Mouse (Mus musculus) brain, adult 2 months (tissue): ENCODE results near the gene Cdhr5.

Experiments used
- DNase-seq: peaks from one replicate; pipeline ENCODE4 v3.0.0; 2011; ENCODE audit warnings: low read depth, low spot score

Gene Cdhr5

GRCm38 (mm10) chr7:141276546-141276945 is at the start of gene Cdhr5:
Cdhr5 (minus strand) TSS chr7:141276786.
- DNase-seq: no peak

- no peak for DNase-seq
These were observed 48.1 kb upstream of the Cdhr5 start for GRCm38 (mm10) chr7:141324686-141325085.

- DNase-seq: no peak
These were observed 42.9 kb upstream of the Cdhr5 start for GRCm38 (mm10) chr7:141319446-141319845.

- DNase-seq: no peak
These were observed 41.1 kb upstream of the Cdhr5 start for GRCm38 (mm10) chr7:141317619-141318132.

- peak; percentile 70 for DNase-seq
These were observed 39.4 kb upstream of the Cdhr5 start for GRCm38 (mm10) chr7:141315974-141316373.

GRCm38 (mm10) chr7:141315076-141315475 is 38.5 kb upstream of the Cdhr5 start:
- DNase-seq: peak; percentile 37

GRCm38 (mm10) chr7:141314416-141314815 is 37.8 kb upstream of the Cdhr5 start:
- DNase-seq: no peak

- no peak for DNase-seq
These were observed 28.0 kb upstream of the Cdhr5 start for GRCm38 (mm10) chr7:141304537-141304936.

- DNase-seq: no peak
These were observed 26.2 kb upstream of the Cdhr5 start for GRCm38 (mm10) chr7:141302702-141303268.

GRCm38 (mm10) chr7:141301386-141301785 is 24.8 kb upstream of the Cdhr5 start:
- DNase-seq: peak; percentile 41

- peak; percentile 56 for DNase-seq
These were observed 22.6 kb upstream of the Cdhr5 start for GRCm38 (mm10) chr7:141299175-141299574.

GRCm38 (mm10) chr7:141297926-141298650 is 21.5 kb upstream of the Cdhr5 start:
- no peak for DNase-seq

- no peak for DNase-seq
These were observed 17.9 kb upstream of the Cdhr5 start for GRCm38 (mm10) chr7:141294479-141294878.

- DNase-seq: peak; percentile 33
These were observed 17.4 kb upstream of the Cdhr5 start for GRCm38 (mm10) chr7:141293852-141294471.

GRCm38 (mm10) chr7:141292583-141293388 is 16.2 kb upstream of the Cdhr5 start:
- peak; percentile 52 for DNase-seq

- DNase-seq: peak; percentile 49
These were observed 15.5 kb upstream of the Cdhr5 start, which contains the start of gene Drd4 for GRCm38 (mm10) chr7:141291921-141292582. Drd4 (plus strand) TSS chr7:141292006.

GRCm38 (mm10) chr7:141288042-141288441 is 11.5 kb upstream of the Cdhr5 start:
- no peak for DNase-seq

- no peak for DNase-seq
These were observed 6.2 kb upstream of the Cdhr5 start for GRCm38 (mm10) chr7:141282756-141283155.

- DNase-seq: no peak
These were observed 4.9 kb upstream of the Cdhr5 start for GRCm38 (mm10) chr7:141281442-141281841.

GRCm38 (mm10) chr7:141278766-141279590 is 2.4 kb upstream of the Cdhr5 start, which contains the start of gene Sct:
Sct (minus strand) TSS chr7:141279133.
- DNase-seq: peak; percentile 72
